Mouse (Mus musculus) limb, embryonic 13.5 days (tissue): ENCODE results near the gene Atxn7. TPM values are rescaled to one million over a fixed set of nuclear protein-coding genes. Genes with fewer than 3 reads are reported as not detected.
"Not testable (repeated sequence)": the region's sequence is repeated elsewhere in the genome, so short reads cannot be mapped to it uniquely, and the experiment has no call there.

Experiments
- ATAC-seq: fragments of 200-750 bp; cut with Nextera tagmentation; 2 replicates; pipeline ENCODE4 v1.8.0; 2017; ENCODE audit warnings: low read depth, moderate number of reproducible peaks, moderate TSS enrichment; ENCODE audit not compliant: low FRiP score
- H3K27ac ChIP-seq: fragments of 300-500 bp; sonication (generic); 2 replicates; pipeline ENCODE4 v1.5.1; 2015; ENCODE audit warnings: inconsistent platforms, mild to moderate bottlenecking, moderate library complexity
- H3K27me3 ChIP-seq: fragments of 300-500 bp; sonication (generic); 2 replicates; pipeline ENCODE4 v1.6.1; 2015; ENCODE audit warnings: mild to moderate bottlenecking, inconsistent platforms
- H3K36me3 ChIP-seq: fragments of 300-500 bp; sonication (generic); 2 replicates; pipeline ENCODE4 v1.6.1; 2015; ENCODE audit warnings: inconsistent platforms, mild to moderate bottlenecking, moderate library complexity
- H3K4me1 ChIP-seq: fragments of 300-500 bp; sonication (generic); 2 replicates; pipeline ENCODE4 v1.6.1; 2015; ENCODE audit warnings: inconsistent platforms
- H3K4me2 ChIP-seq: fragments of 300-500 bp; sonication (generic); replicated peaks from 2 replicates; pipeline ENCODE4 v1.6.1; 2015; ENCODE audit warnings: inconsistent platforms, mild to moderate bottlenecking, moderate library complexity
- H3K4me3 ChIP-seq: fragments of 300-500 bp; sonication (generic); 2 replicates; pipeline ENCODE4 v1.5.1; 2015; ENCODE audit warnings: moderate library complexity, mild to moderate bottlenecking, inconsistent platforms
- H3K9ac ChIP-seq: fragments of 300-500 bp; sonication (generic); 2 replicates; pipeline ENCODE4 v1.6.1; 2015; ENCODE audit warnings: mild to moderate bottlenecking, inconsistent platforms
- H3K9me3 ChIP-seq: fragments of 300-500 bp; sonication (generic); 2 replicates; pipeline ENCODE4 v1.6.1; 2016; ENCODE audit warnings: inconsistent platforms
- WGBS: fragments of 180-500 bp; shearing (Covaris S2); methylation state at CpG from one replicate; pipeline ENCODE4 v1.1.7; 2015; 5-methylcytosine and 5-hydroxymethylcytosine counted together
- polyA plus RNA-seq: library from polyadenylated mRNA; unstranded; fragments of >200 nt; fragmentation: Nextera tagmentation; extraction: Ambion mirVana; gene quantifications from 2 replicates; pipeline ENCODE4 v1.2.1, GENCODE M21; 2015

Atxn7 gene
- polyA plus RNA-seq, 1 experiment from 2014 or later: 4.4 TPM

DNA sequence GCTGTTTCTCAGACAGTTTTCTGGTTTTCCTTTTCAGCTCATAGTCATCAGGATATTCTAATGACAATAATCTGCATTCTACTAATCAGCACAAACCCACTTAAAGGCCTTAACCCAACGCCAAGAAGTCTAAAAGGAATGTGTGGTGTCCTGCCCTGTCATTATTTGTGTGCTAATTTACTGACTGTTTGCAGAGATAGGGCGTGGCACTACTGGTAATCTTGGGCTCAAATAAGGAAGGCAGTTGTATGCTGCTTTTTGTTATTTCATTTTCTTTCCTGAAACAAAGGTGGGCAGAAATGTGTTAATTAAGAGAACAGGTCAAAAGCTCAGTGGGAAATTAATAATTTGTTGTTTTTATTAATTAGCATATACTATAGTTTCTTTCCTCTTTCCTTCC lies 75.1 kb downstream of the Atxn7 start:
- H3K4me3 ChIP-seq: no peak overlapping the region
- no peak overlapping the region for H3K27ac ChIP-seq
- no peak overlapping the region for H3K9ac ChIP-seq
- no peaks in the 10 kb centered on the region for H3K4me1 ChIP-seq
- WGBS: 65% methylated on average over 2 of the region's 2 CpGs
- peaks cover 18% of the 10 kb centered on the region for H3K36me3 ChIP-seq
- H3K4me2 ChIP-seq: no peak overlapping the region
- H3K27me3 ChIP-seq: no peaks in the 10 kb centered on the region
- no peaks in the 10 kb centered on the region for H3K9me3 ChIP-seq
- no peak for ATAC-seq

GRCm38 (mm10) chr14:14038233-14038632 lies 77.0 kb downstream of the Atxn7 start:
- H3K9me3 ChIP-seq: no peaks in the 10 kb centered on the region
- H3K36me3 ChIP-seq: peaks cover 10% of the 10 kb centered on the region
- H3K4me2 ChIP-seq: no peak overlapping the region
- no peaks in the 10 kb centered on the region for H3K27me3 ChIP-seq
- ATAC-seq: peak; percentile 59; the same call in 1 of the 2 replicates
- 64% methylated on average over 2 of the region's 2 CpGs for WGBS
- no peak overlapping the region for H3K9ac ChIP-seq
- H3K4me1 ChIP-seq: no peaks in the 10 kb centered on the region
- no peak overlapping the region for H3K27ac ChIP-seq
- H3K4me3 ChIP-seq: no peak overlapping the region

- Histone ChIP-seq H3K9ac (no peak overlapping the region), H3K27me3 (no peaks in the 10 kb centered on the region), H3K9me3 (no peaks in the 10 kb centered on the region; the same call in 1 of the 2 replicates), H3K4me1 (no peaks in the 10 kb centered on the region), H3K4me3 (no peak overlapping the region), H3K36me3 (peaks cover 24% of the 10 kb centered on the region), H3K4me2 (no peak overlapping the region), H3K27ac (no peak overlapping the region)
- ATAC-seq: no peak
- WGBS: 77% methylated on average over 4 of the region's 4 CpGs
These were observed 81.1 kb downstream of the Atxn7 start for GRCm38 (mm10) chr14:14042336-14042735.

DNA sequence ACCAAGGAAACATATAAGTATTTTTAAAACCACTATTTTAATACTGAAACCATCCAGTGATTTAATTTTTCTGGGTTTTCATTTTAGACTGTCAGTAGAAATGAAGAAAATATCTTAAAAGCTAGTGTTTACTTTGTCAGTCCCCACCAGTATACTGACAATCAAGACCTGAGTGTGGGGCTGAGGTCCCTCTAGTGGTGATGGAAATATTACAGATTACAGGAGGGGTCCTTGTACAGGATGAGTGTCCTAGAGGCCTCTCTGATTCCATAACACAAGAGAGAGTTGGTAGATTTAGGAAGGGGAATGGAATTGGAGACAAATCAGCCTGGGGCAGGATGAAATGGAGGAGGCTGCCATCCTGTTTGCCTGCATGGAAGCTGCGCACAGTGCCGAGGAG lies 93.1 kb downstream of the Atxn7 start:
- no peak overlapping the region for H3K4me2 ChIP-seq
- H3K9me3 ChIP-seq: no peaks in the 10 kb centered on the region
- no peak overlapping the region for H3K4me3 ChIP-seq
- no peaks in the 10 kb centered on the region for H3K4me1 ChIP-seq
- ATAC-seq: no peak
- no peak overlapping the region for H3K27ac ChIP-seq
- H3K9ac ChIP-seq: no peak overlapping the region
- WGBS: 100% methylated on average over 2 of the region's 2 CpGs
- peaks cover 46% of the 10 kb centered on the region for H3K36me3 ChIP-seq
- H3K27me3 ChIP-seq: no peaks in the 10 kb centered on the region

GRCm38 (mm10) chr14:14059606-14060005 lies 98.4 kb downstream of the Atxn7 start:
- not testable (repeated sequence) for H3K27ac ChIP-seq, ATAC-seq, H3K27me3 ChIP-seq

GRCm38 (mm10) chr14:14062531-14063245 lies 101.4 kb downstream of the Atxn7 start:
- Histone ChIP-seq H3K27ac (no peak overlapping the region), H3K27me3 (no peaks in the 10 kb centered on the region), H3K9ac (no peak overlapping the region), H3K9me3 (no peaks in the 10 kb centered on the region), H3K36me3 (peaks cover 3% of the 10 kb centered on the region; the same call in 1 of the 2 replicates), H3K4me3 (no peak overlapping the region), H3K4me2 (no peak overlapping the region), H3K4me1 (peaks cover 32% of the 10 kb centered on the region)
- WGBS: 77% methylated on average over 11 of the region's 11 CpGs
- ATAC-seq: no peak

More at GRCm38 (mm10) chr14:14059606-14060005, 98.4 kb downstream of the Atxn7 start:
- H3K9ac ChIP-seq, H3K4me3 ChIP-seq, H3K9me3 ChIP-seq, H3K4me2 ChIP-seq: not testable (repeated sequence)
- peaks cover 19% of the 10 kb centered on the region for H3K4me1 ChIP-seq
- H3K36me3 ChIP-seq: peaks cover 26% of the 10 kb centered on the region

DNA sequence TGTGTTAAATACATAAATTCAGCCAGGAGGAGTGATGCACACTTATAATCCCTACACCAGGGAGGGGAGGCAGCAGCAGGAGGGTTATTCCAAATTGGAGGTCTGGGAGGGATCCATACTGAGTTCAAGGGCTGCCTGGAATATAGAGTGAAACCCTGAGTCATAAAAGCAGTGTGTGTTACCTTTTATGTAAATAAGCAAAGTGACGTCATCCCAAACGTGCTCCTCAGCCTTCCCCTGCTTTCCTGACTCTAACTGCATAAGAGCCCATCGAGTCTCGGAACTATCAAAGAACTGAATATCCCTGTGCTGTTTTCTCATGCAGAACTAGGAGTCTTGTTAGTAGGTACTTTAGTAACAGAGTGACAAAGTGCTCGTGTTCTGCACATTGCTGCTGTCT lies 102.1 kb downstream of the Atxn7 start:
- H3K36me3 ChIP-seq: peaks cover under 1% of the 10 kb centered on the region; the same call in 1 of the 2 replicates
- no peak overlapping the region for H3K4me2 ChIP-seq
- H3K4me3 ChIP-seq: no peak overlapping the region
- H3K27me3 ChIP-seq: no peaks in the 10 kb centered on the region
- WGBS: 52% methylated on average over 5 of the region's 5 CpGs
- no peaks in the 10 kb centered on the region for H3K9me3 ChIP-seq
- peaks cover 37% of the 10 kb centered on the region for H3K4me1 ChIP-seq
- no peak for ATAC-seq
- H3K27ac ChIP-seq: no peak overlapping the region
- no peak overlapping the region for H3K9ac ChIP-seq

DNA sequence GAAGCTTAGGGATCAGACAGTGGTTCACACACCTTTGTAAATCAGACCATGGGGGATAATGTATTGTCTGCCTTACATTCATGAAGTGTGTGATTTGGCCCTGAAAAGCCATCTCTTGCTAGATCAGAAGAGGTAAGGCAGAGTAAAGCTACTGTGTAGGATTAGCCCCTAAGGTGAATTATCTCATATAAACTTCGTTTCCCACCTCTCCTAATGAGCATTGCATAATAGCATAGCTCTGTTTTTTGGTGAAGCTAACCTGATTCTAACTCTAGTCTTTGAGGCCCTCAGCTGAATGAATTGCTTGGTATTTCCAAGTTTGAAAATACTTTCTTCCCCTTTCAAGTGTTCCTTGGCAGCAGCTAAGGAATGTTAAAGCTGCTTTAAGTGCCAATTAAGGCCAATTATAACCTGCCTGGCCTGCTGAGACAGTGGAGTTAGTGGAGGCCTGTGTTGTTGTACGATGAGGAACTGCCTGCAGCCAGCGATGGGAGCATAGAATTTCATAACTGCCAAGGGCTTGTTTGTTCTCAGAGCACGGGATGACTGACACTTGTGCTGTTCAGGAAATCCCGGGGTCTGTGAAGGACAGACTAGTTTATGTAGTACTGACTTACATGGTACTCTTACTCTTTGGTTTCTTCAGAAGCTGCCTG lies 103.4 kb downstream of the Atxn7 start:
- peak; percentile 62 for ATAC-seq
- H3K4me3 ChIP-seq: no peak overlapping the region
- H3K9me3 ChIP-seq: no peaks in the 10 kb centered on the region
- 16% methylated on average over 5 of the region's 5 CpGs for WGBS
- peaks cover 37% of the 10 kb centered on the region for H3K4me1 ChIP-seq
- no peaks in the 10 kb centered on the region for H3K36me3 ChIP-seq
- peak overlapping the region; percentile 17; the same call in 1 of the 2 replicates for H3K27ac ChIP-seq
- no peaks in the 10 kb centered on the region for H3K27me3 ChIP-seq
- peak overlapping the region; percentile 7; the same call in 1 of the 2 replicates for H3K4me2 ChIP-seq
- no peak overlapping the region for H3K9ac ChIP-seq

DNA sequence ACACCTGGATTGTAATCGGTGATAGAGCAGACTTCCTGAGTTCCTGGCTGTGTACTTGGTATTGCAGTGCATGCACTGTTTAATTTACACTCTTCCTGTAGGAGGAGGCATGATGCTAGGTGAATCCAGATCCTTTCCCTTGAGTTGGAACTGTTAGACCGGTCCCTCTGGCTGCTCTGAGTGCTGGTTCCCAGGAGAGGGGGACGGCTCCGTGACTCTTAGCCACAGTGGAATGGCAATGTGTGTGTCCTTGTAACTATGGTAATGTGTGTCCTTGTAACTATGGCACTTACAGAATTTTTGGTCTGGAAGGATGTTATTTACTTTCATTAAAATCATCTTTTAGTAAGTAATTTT lies 103.9 kb downstream of the Atxn7 start:
- Histone ChIP-seq H3K27me3 (no peaks in the 10 kb centered on the region), H3K4me3 (no peak overlapping the region), H3K4me1 (peaks cover 37% of the 10 kb centered on the region), H3K4me2 (peak overlapping the region; percentile 7; the same call in 1 of the 2 replicates), H3K9ac (no peak overlapping the region), H3K36me3 (no peaks in the 10 kb centered on the region), H3K9me3 (no peaks in the 10 kb centered on the region), H3K27ac (peak overlapping the region; percentile 17; the same call in 1 of the 2 replicates)
- WGBS: 28% methylated on average over 4 of the region's 4 CpGs
- ATAC-seq: no peak; the same call in 1 of the 2 replicates

- no peaks in the 10 kb centered on the region for H3K27me3 ChIP-seq
- ATAC-seq: no peak
- no peak overlapping the region for H3K27ac ChIP-seq
- H3K4me2 ChIP-seq: no peak overlapping the region
- H3K4me3 ChIP-seq: no peak overlapping the region
- 74% methylated on average over 6 of the region's 6 CpGs for WGBS
- no peaks in the 10 kb centered on the region for H3K9me3 ChIP-seq
- H3K4me1 ChIP-seq: peaks cover 42% of the 10 kb centered on the region
- H3K9ac ChIP-seq: no peak overlapping the region
- no peaks in the 10 kb centered on the region for H3K36me3 ChIP-seq
These were observed 105.0 kb downstream of the Atxn7 start for GRCm38 (mm10) chr14:14066241-14066640.

- H3K4me3 ChIP-seq: peak overlapping the region; percentile 1; the same call in 1 of the 2 replicates
- peak overlapping the region; percentile 52; the same call in 1 of the 2 replicates for H3K27ac ChIP-seq
These were observed 106.6 kb downstream of the Atxn7 start for GRCm38 (mm10) chr14:14067648-14068472.

GRCm38 (mm10) chr14:14068553-14068952 lies 107.3 kb downstream of the Atxn7 start:
- Histone ChIP-seq H3K4me1 (peaks cover 37% of the 10 kb centered on the region), H3K27ac (no peak overlapping the region), H3K4me2 (no peak overlapping the region), H3K36me3 (no peaks in the 10 kb centered on the region), H3K4me3 (no peak overlapping the region), H3K27me3 (no peaks in the 10 kb centered on the region), H3K9me3 (no peaks in the 10 kb centered on the region), H3K9ac (no peak overlapping the region)
- 63% methylated on average over 3 of the region's 3 CpGs for WGBS
- no peak for ATAC-seq

More at GRCm38 (mm10) chr14:14067648-14068472, 106.6 kb downstream of the Atxn7 start:
- peak overlapping the region; percentile 38 for H3K4me2 ChIP-seq
- no peaks in the 10 kb centered on the region for H3K9me3 ChIP-seq
- peak overlapping the region; percentile 25; the same call in 1 of the 2 replicates for H3K9ac ChIP-seq
- 8% methylated on average over 10 of the region's 10 CpGs for WGBS
- no peaks in the 10 kb centered on the region for H3K36me3 ChIP-seq
- ATAC-seq: no peak
- peaks cover 44% of the 10 kb centered on the region for H3K4me1 ChIP-seq
- no peaks in the 10 kb centered on the region for H3K27me3 ChIP-seq
